Mouse (Mus musculus): Measurements from ENCODE around the gene Gfm1. TPM values are rescaled to one million over a fixed set of nuclear protein-coding genes. Genes with fewer than 3 reads are reported as not detected.
A peak's percentile ranks its signal among the peaks of the same experiment; 100 is the strongest.

Gfm1 gene
- polyA plus RNA-seq, 2 experiments, result 17.0 to 32.6 TPM

- DNase-seq (ENCODE audit: low read depth in 3 of 3, low spot score in 3 of 3), result no peak
- no peaks in the 10 kb centered on the region for H3K27me3 ChIP-seq (ENCODE audit: control insufficient read depth, insufficient read depth, low read length)
- TF ChIP-seq EP300 (IDR thresholded peaks at IDR 0.05; ENCODE audit: low read depth) (no peak), CTCF (IDR thresholded peaks at IDR 0.05; ENCODE audit: low read depth) (no peak)
- no peaks in the 10 kb centered on the region for H3K36me3 ChIP-seq (replicated peaks; ENCODE audit: control insufficient read depth, insufficient read depth, low read depth)
- WGBS (ENCODE audit: insufficient replicate concordance), result 53% methylated on average over 8 of the region's 8 CpGs
- H3K9me3 ChIP-seq (ENCODE audit: control insufficient read depth, low read length), result no peaks in the 10 kb centered on the region
- no peak overlapping the region for H3K9ac ChIP-seq (replicated peaks)
- no peak overlapping the region for H3K27ac ChIP-seq
- no peak for ATAC-seq (ENCODE audit: insufficient read depth)
- no peak overlapping the region for H3K4me3 ChIP-seq (ENCODE audit: insufficient read depth in 1 of 2, low read depth in 2 of 2, low read length in 2 of 2)
- no peaks in the 10 kb centered on the region for H3K4me1 ChIP-seq (replicated peaks; ENCODE audit: control insufficient read depth in 2 of 2, insufficient read depth in 2 of 2, low read length in 1 of 2)
- no peak overlapping the region for H3K4me2 ChIP-seq (ENCODE audit: low read depth)
Observed at GRCm38 (mm10) chr3:67492086-67492869, 62.4 kb downstream of the Gfm1 start.

- 72% methylated on average over 8 of the region's 8 CpGs for WGBS (ENCODE audit: insufficient replicate concordance)
- H3K36me3 ChIP-seq (replicated peaks; ENCODE audit: control insufficient read depth, insufficient read depth, low read depth), result no peaks in the 10 kb centered on the region
- no peak overlapping the region for H3K9ac ChIP-seq (replicated peaks)
- H3K27me3 ChIP-seq (ENCODE audit: control insufficient read depth, insufficient read depth, low read length), result no peaks in the 10 kb centered on the region
- H3K27ac ChIP-seq, result no peak overlapping the region
- ATAC-seq (ENCODE audit: insufficient read depth) (no peak), DNase-seq (ENCODE audit: low read depth in 3 of 3, low spot score in 3 of 3) (no peak)
- no peak overlapping the region for H3K4me2 ChIP-seq (ENCODE audit: low read depth)
- no peak overlapping the region for H3K4me3 ChIP-seq (ENCODE audit: insufficient read depth in 1 of 2, low read depth in 2 of 2, low read length in 2 of 2)
- no peak for TF ChIP-seq EP300 (IDR thresholded peaks at IDR 0.05; ENCODE audit: low read depth)
- no peak for TF ChIP-seq CTCF (IDR thresholded peaks at IDR 0.05; ENCODE audit: low read depth)
- no peaks in the 10 kb centered on the region for H3K4me1 ChIP-seq (replicated peaks; ENCODE audit: control insufficient read depth in 2 of 2, insufficient read depth in 2 of 2, low read length in 1 of 2)
- no peaks in the 10 kb centered on the region for H3K9me3 ChIP-seq (ENCODE audit: control insufficient read depth, low read length)
Observed at GRCm38 (mm10) chr3:67493132-67493531, 63.2 kb downstream of the Gfm1 start.

GRCm38 (mm10) chr3:67496310-67496709 lies 66.4 kb downstream of the Gfm1 start:
- Histone ChIP-seq H3K4me2 (ENCODE audit: low read depth) (no peak overlapping the region), H3K4me3 (ENCODE audit: insufficient read depth in 1 of 2, low read depth in 2 of 2, low read length in 2 of 2) (no peak overlapping the region), H3K4me1 (replicated peaks; ENCODE audit: control insufficient read depth in 2 of 2, insufficient read depth in 2 of 2, low read length in 1 of 2) (peaks cover 0 to 7% of the 10 kb centered on the region in 2 experiments; a peak in 2 of 4 replicates), H3K27me3 (ENCODE audit: control insufficient read depth, insufficient read depth, low read length) (no peaks in the 10 kb centered on the region), H3K9ac (replicated peaks) (no peak overlapping the region), H3K9me3 (ENCODE audit: control insufficient read depth, low read length) (no peaks in the 10 kb centered on the region), H3K27ac (no peak overlapping the region), H3K36me3 (replicated peaks; ENCODE audit: control insufficient read depth, insufficient read depth, low read depth) (no peaks in the 10 kb centered on the region)
- no peak for ATAC-seq (ENCODE audit: insufficient read depth)
- no peak for DNase-seq (ENCODE audit: low read depth in 3 of 3, low spot score in 3 of 3)
- 68% methylated on average over 10 of the region's 10 CpGs for WGBS (ENCODE audit: insufficient replicate concordance)
- no peak for TF ChIP-seq CTCF (IDR thresholded peaks at IDR 0.05; ENCODE audit: low read depth)
- no peak for TF ChIP-seq EP300 (IDR thresholded peaks at IDR 0.05; ENCODE audit: low read depth)

DNA sequence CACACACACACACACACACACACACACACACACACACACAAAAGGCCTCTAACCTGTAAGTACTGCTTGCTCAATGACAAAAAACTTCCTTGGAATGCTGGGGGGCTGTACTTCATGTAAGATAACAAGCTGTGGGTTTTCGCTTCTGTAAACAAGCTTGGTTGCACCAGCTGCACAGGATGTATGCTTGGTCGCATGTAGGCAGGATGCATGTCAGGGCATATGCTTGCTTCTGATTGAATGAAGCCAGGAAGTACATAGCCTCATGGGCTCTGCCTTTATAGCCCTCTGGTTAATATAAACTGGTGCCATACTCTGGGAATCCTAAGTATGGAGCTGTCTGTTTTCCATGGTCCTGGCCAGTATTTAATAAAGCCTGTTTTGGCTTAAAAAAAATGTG lies 68.1 kb downstream of the Gfm1 start:
- no peak for DNase-seq (ENCODE audit: low read depth in 3 of 3, low spot score in 3 of 3)
- ATAC-seq (ENCODE audit: insufficient read depth), result no peak

GRCm38 (mm10) chr3:67498773-67499405 lies 69.0 kb downstream of the Gfm1 start:
- TF ChIP-seq EP300 (IDR thresholded peaks at IDR 0.05; ENCODE audit: low read depth), result peak; percentile 36; the same call in 1 of the 2 replicates
- no peak for TF ChIP-seq CTCF (IDR thresholded peaks at IDR 0.05; ENCODE audit: low read depth)
- Histone ChIP-seq H3K9ac (replicated peaks) (no peak overlapping the region), H3K27me3 (ENCODE audit: control insufficient read depth, insufficient read depth, low read length) (no peaks in the 10 kb centered on the region), H3K9me3 (ENCODE audit: control insufficient read depth, low read length) (no peaks in the 10 kb centered on the region), H3K27ac (no peak overlapping the region), H3K36me3 (replicated peaks; ENCODE audit: control insufficient read depth, insufficient read depth, low read depth) (no peaks in the 10 kb centered on the region), H3K4me1 (replicated peaks; ENCODE audit: control insufficient read depth in 2 of 2, insufficient read depth in 2 of 2, low read length in 1 of 2) (peaks cover 0 to 7% of the 10 kb centered on the region in 2 experiments; a peak in 2 of 4 replicates), H3K4me2 (ENCODE audit: low read depth) (no peak overlapping the region), H3K4me3 (ENCODE audit: insufficient read depth in 1 of 2, low read depth in 2 of 2, low read length in 2 of 2) (no peak overlapping the region)
- 58% methylated on average over 8 of the region's 8 CpGs for WGBS (ENCODE audit: insufficient replicate concordance)
- DNase-seq (ENCODE audit: low read depth in 3 of 3, low spot score in 3 of 3) (no peak), ATAC-seq (ENCODE audit: insufficient read depth) (peak; percentile 82)

More for the DNA sequence above, 68.1 kb downstream of the Gfm1 start:
- no peaks in the 10 kb centered on the region for H3K36me3 ChIP-seq (replicated peaks; ENCODE audit: control insufficient read depth, insufficient read depth, low read depth)
- H3K27ac ChIP-seq, result no peak overlapping the region
- peaks cover 0 to 7% of the 10 kb centered on the region in 2 experiments; a peak in 2 of 4 replicates for H3K4me1 ChIP-seq (replicated peaks; ENCODE audit: control insufficient read depth in 2 of 2, insufficient read depth in 2 of 2, low read length in 1 of 2)
- no peaks in the 10 kb centered on the region for H3K27me3 ChIP-seq (ENCODE audit: control insufficient read depth, insufficient read depth, low read length)
- 53% methylated on average over 2 of the region's 2 CpGs for WGBS (ENCODE audit: insufficient replicate concordance)
- H3K9ac ChIP-seq (replicated peaks), result no peak overlapping the region
- no peak for TF ChIP-seq EP300 (IDR thresholded peaks at IDR 0.05; ENCODE audit: low read depth)
- no peak for TF ChIP-seq CTCF (IDR thresholded peaks at IDR 0.05; ENCODE audit: low read depth)
- no peak overlapping the region for H3K4me2 ChIP-seq (ENCODE audit: low read depth)
- H3K4me3 ChIP-seq (ENCODE audit: insufficient read depth in 1 of 2, low read depth in 2 of 2, low read length in 2 of 2), result no peak overlapping the region
- no peaks in the 10 kb centered on the region for H3K9me3 ChIP-seq (ENCODE audit: control insufficient read depth, low read length)

Measured in liver, embryonic 14.5 days (tissue).